ENCODE assay signal across 16 mouse cellular contexts in the genomic region with DNA sequence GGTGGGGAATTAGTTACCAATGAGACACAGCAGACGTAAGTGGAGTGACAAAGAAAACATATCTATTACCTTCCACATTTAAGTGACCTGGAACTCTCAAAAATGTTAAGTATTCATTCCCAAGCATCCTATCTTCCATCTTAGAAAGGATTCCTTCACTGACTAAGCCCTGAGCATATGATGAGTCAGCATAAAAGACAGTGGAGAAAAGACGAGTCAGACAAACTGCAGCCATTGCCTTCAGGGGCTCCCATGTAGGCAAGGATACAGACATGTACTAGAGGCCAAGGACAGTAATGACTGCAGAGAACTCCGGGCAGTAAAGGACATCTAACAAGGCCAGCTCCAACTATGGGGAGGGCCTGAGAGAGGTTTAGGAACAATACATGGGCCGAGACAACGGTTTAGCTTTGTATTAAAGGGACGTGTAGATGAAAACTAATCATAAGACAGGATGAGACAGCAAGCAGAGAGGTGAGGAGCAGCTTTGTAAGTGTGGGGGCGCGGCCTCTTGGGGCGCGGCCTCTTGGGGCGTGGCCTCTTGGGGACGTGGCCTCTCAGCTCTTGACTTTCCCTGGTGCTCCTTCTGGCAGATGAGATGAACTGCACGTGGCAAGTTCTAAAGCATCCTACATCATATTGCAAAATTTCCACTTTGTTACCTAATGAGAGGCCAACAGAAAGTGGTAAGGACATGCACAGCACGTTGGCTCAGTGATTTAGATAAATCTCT. TPM values are rescaled to one million over a fixed set of nuclear protein-coding genes. Genes with fewer than 3 reads are reported as not detected.
DNase-seq lines count a peak whose midpoint lies in the region; ATAC-seq and TF ChIP-seq lines count a peak whose summit lies in the region.
"Had no signal": no experiment of that assay in that cellular context is flagged by ENCODE, and none has a peak within 500 bp of the region (broad histone marks: within the 10 kb centered on the region; RNA-seq: fewer than 3 reads in every experiment).

No protein-coding gene starts in this region.

- no peaks in the 10 kb centered on the region for H3K27me3 ChIP-seq in heart, adult 2 months (ENCODE audit: control insufficient read depth, insufficient read depth, low read length)
- no peaks in the 10 kb centered on the region for H3K27me3 ChIP-seq in MEL (ENCODE audit: control insufficient read depth in 1 of 2, insufficient read depth in 2 of 2, low read length in 2 of 2)
- H3K27me3 ChIP-seq in liver, embryonic 11.5 days (replicated peaks; ENCODE audit: control insufficient read depth, insufficient read depth, low read length), result no peaks in the 10 kb centered on the region
- H3K27me3 ChIP-seq: heart, embryonic 12.5 days; midbrain, embryonic 15.5 days had no signal

- 0 out of 2 replicates have a peak, but pooled peaks have one; percentile 45 for ATAC-seq in liver, embryonic 11.5 days (replicated peaks; ENCODE audit: low FRiP score)
- ATAC-seq: lung, postnatal 0 days; midbrain, embryonic 15.5 days had no signal

- H3K4me3 ChIP-seq in heart, adult 2 months, result no peak overlapping the region
- H3K4me3 ChIP-seq in MEL (ENCODE audit: control insufficient read depth in 1 of 2, insufficient read depth in 1 of 2, low read depth in 2 of 2, low read length in 2 of 2), result no peak overlapping the region
- H3K4me3 ChIP-seq in liver, embryonic 11.5 days (ENCODE audit: low read depth, low read length), result no peak overlapping the region
- H3K4me3 ChIP-seq: heart, embryonic 12.5 days; midbrain, embryonic 15.5 days had no signal

- no peaks in the 10 kb centered on the region for H3K36me3 ChIP-seq in heart, adult 2 months (ENCODE audit: control insufficient read depth, insufficient read depth, low read length)
- no peaks in the 10 kb centered on the region for H3K36me3 ChIP-seq in MEL (ENCODE audit: control insufficient read depth in 1 of 2, insufficient read depth in 2 of 2, low read length in 2 of 2)
- H3K36me3 ChIP-seq in liver, embryonic 11.5 days (ENCODE audit: control insufficient read depth, insufficient read depth, low read length), result no peaks in the 10 kb centered on the region

- H3K4me2 ChIP-seq in liver, embryonic 11.5 days, result no peak overlapping the region
- H3K4me2 ChIP-seq: heart, embryonic 12.5 days; midbrain, embryonic 15.5 days had no signal

- DNase-seq in heart, adult 11 months, result peak; percentile 70
- no peak for DNase-seq in heart, adult 2 months
- peak; percentile 66 for DNase-seq in 3T3-L1 (ENCODE audit: low read depth, low spot score)
- no peak for DNase-seq in MEL (ENCODE audit: low read depth, low spot score)
- DNase-seq in liver, embryonic 11.5 days (ENCODE audit: low spot score), result no peak
- no peak for DNase-seq in lung, postnatal 4 days
- no peak for DNase-seq in ovary, postnatal 10 days (ENCODE audit: low spot score)
- DNase-seq in Muller cell, postnatal 12 days (ENCODE audit: inconsistent ontology term), result no peak
- DNase-seq: cerebellum, postnatal 10 days; kidney, postnatal 10 days; layer of hippocampus, postnatal 36 days; thymus, postnatal 25 days had no signal

- no peak for TF ChIP-seq POLR2A in heart, adult 2 months (IDR thresholded peaks at IDR 0.05; ENCODE audit: insufficient read depth, low read depth, low read length)
- TF ChIP-seq POLR2A in MEL (IDR thresholded peaks at IDR 0.05; ENCODE audit: control insufficient read depth in 1 of 2, insufficient read depth in 1 of 2, low read depth in 1 of 2, low read length in 2 of 2, poor library complexity in 1 of 2), result no peak

- no peak for TF ChIP-seq RAD21 in MEL (IDR thresholded peaks at IDR 0.05; ENCODE audit: low read depth, low read length)

- intact Hi-C loops in heart, adult 2 months (cut with DNase I), result no loop called here

- H3K4me1 ChIP-seq in heart, adult 2 months (ENCODE audit: control insufficient read depth, insufficient read depth, low read length), result no peaks in the 10 kb centered on the region
- H3K4me1 ChIP-seq in MEL (ENCODE audit: control insufficient read depth in 1 of 2, insufficient read depth in 2 of 2, low read length in 2 of 2), result no peaks in the 10 kb centered on the region
- H3K4me1 ChIP-seq in liver, embryonic 11.5 days (replicated peaks; ENCODE audit: control insufficient read depth, insufficient read depth, low read length), result no peaks in the 10 kb centered on the region
- H3K4me1 ChIP-seq: midbrain, embryonic 15.5 days had no signal

- no peak overlapping the region for H3K27ac ChIP-seq in heart, adult 2 months
- H3K27ac ChIP-seq in MEL (ENCODE audit: control insufficient read depth, low read depth, low read length), result no peak overlapping the region
- no peak overlapping the region for H3K27ac ChIP-seq in liver, embryonic 11.5 days (ENCODE audit: low read depth, low read length)
- H3K27ac ChIP-seq: midbrain, embryonic 15.5 days had no signal

- 73% methylated on average over 14 of the region's 14 CpGs for WGBS in heart, adult 2 months
- WGBS in liver, embryonic 11.5 days, result 63% methylated on average over 14 of the region's 14 CpGs

- H3K9ac ChIP-seq in heart, adult 2 months (ENCODE audit: low read depth, low read length), result no peak overlapping the region
- no peak overlapping the region for H3K9ac ChIP-seq in MEL (ENCODE audit: control insufficient read depth, low read depth, low read length, poor library complexity, severe bottlenecking)
- H3K9ac ChIP-seq in liver, embryonic 11.5 days (ENCODE audit: low read depth, low read length), result no peak overlapping the region
- H3K9ac ChIP-seq: heart, embryonic 12.5 days; midbrain, embryonic 15.5 days had no signal

- H3K9me3 ChIP-seq in MEL (replicated peaks; ENCODE audit: insufficient read depth, low read length), result no peaks in the 10 kb centered on the region
- H3K9me3 ChIP-seq in liver, embryonic 11.5 days (ENCODE audit: control insufficient read depth, low read length), result no peaks in the 10 kb centered on the region
- H3K9me3 ChIP-seq: heart, embryonic 12.5 days; midbrain, embryonic 15.5 days had no signal

- no peaks in the 10 kb centered on the region for H3K79me2 ChIP-seq in heart, adult 2 months (replicated peaks; ENCODE audit: control insufficient read depth, insufficient read depth, low read length)
- no peaks in the 10 kb centered on the region for H3K79me2 ChIP-seq in MEL (ENCODE audit: control insufficient read depth, insufficient read depth, low read length, poor library complexity)

- no peak for TF ChIP-seq EP300 in heart, adult 2 months (IDR thresholded peaks at IDR 0.05; ENCODE audit: insufficient read depth, low read depth, low read length)
- no peak for TF ChIP-seq EP300 in MEL (IDR thresholded peaks at IDR 0.05; ENCODE audit: low read depth in 1 of 2, low read length in 2 of 2)

- no peak for TF ChIP-seq CTCF in heart, adult 2 months (IDR thresholded peaks at IDR 0.05)
- TF ChIP-seq CTCF in MEL (IDR thresholded peaks at IDR 0.05 in 2 of 3, conservative IDR thresholded peaks at IDR 0.05 in 1 of 3; ENCODE audit: control insufficient read depth in 1 of 3, insufficient read depth in 1 of 3, low read depth in 2 of 3, low read length in 3 of 3, poor library complexity in 1 of 3, severe bottlenecking in 1 of 3), result no peak

TF ChIP-seq in MEL, 35 proteins besides CTCF, POLR2A, EP300 and RAD21:
- TF ChIP-seq NELFE (IDR thresholded peaks at IDR 0.05; ENCODE audit: low read depth, low read length), result no peak
- 0 out of 2 replicates have a peak, but pooled peaks have one; percentile 36 for TF ChIP-seq MAFK (IDR thresholded peaks at IDR 0.05; ENCODE audit: borderline replicate concordance, low read depth, low read length)

RNA-seq across cellular contexts. Expression of a gene that starts 15.5 kb away (rescaled TPM):
- total RNA-seq in heart, adult 2 months (2021), result 1 to 10 TPM; 2.2 to 2.3 TPM
- 3.2 and 4.9 TPM in 2 replicates for polyA plus RNA-seq in heart, adult 2 months (2012; rRNA removed)
- not detected in 2 replicates for total RNA-seq in MEL (2012; rRNA removed)
- polyA plus RNA-seq in MEL (2012; ENCODE audit: insufficient read depth in 1 of 2, insufficient read length in 2 of 2, low read depth in 1 of 2, low replicate concordance in 2 of 2, missing spikeins in 1 of 2), result not detected
- 4.4 and 6.0 TPM in 2 replicates for polyA plus RNA-seq in liver, embryonic 11.5 days (2014; fragmentation: Nextera tagmentation; extraction: Ambion mirVana)

RNA-seq across cellular contexts. Expression of a gene that starts 15.7 kb away (rescaled TPM):
- total RNA-seq in heart, adult 2 months (2021), result 1 to 10 TPM; 3.5 to 4.9 TPM
- polyA plus RNA-seq in heart, adult 2 months (2012; rRNA removed), result 2.1 and 5.0 TPM in 2 replicates
- total RNA-seq in MEL (2012; rRNA removed), result not detected in 2 replicates
- polyA plus RNA-seq in MEL (2012; ENCODE audit: insufficient read depth in 1 of 2, insufficient read length in 2 of 2, low read depth in 1 of 2, low replicate concordance in 2 of 2, missing spikeins in 1 of 2), result not detected
- polyA plus RNA-seq in liver, embryonic 11.5 days (2014; fragmentation: Nextera tagmentation; extraction: Ambion mirVana), result 4.1 and 4.2 TPM in 2 replicates

RNA-seq across cellular contexts. Expression of a gene that starts 21.4 kb away (rescaled TPM):
- not detected for total RNA-seq in heart, adult 2 months (2021)
- polyA plus RNA-seq in heart, adult 2 months (2012; rRNA removed), result 0.02 and 0.03 TPM in 2 replicates
- not detected in 2 replicates for total RNA-seq in MEL (2012; rRNA removed)
- not detected for polyA plus RNA-seq in MEL (2012; ENCODE audit: insufficient read depth in 1 of 2, insufficient read length in 2 of 2, low read depth in 1 of 2, low replicate concordance in 2 of 2, missing spikeins in 1 of 2)
- 0.15 TPM in 1 of 2 replicates, not detected in the other for polyA plus RNA-seq in liver, embryonic 11.5 days (2014; fragmentation: Nextera tagmentation; extraction: Ambion mirVana)
- polyA plus RNA-seq: embryonic facial prominence, embryonic 11.5 days had no signal

Comparison
In these comparisons a context has a peak if more than half of its experiments do, and no peak if none do; other contexts are left out.
1. DNase-seq: peak in heart, adult 11 months (single experiment) and 3T3-L1 (single experiment); none in heart, adult 2 months (0 of 2), MEL (single experiment), liver, embryonic 11.5 days (single experiment), lung, postnatal 4 days (0 of 2), ovary, postnatal 10 days (single experiment) and Muller cell, postnatal 12 days (single experiment).